Comparison of ENCODE assay signal across 8 mouse cellular contexts in the genomic region with DNA sequence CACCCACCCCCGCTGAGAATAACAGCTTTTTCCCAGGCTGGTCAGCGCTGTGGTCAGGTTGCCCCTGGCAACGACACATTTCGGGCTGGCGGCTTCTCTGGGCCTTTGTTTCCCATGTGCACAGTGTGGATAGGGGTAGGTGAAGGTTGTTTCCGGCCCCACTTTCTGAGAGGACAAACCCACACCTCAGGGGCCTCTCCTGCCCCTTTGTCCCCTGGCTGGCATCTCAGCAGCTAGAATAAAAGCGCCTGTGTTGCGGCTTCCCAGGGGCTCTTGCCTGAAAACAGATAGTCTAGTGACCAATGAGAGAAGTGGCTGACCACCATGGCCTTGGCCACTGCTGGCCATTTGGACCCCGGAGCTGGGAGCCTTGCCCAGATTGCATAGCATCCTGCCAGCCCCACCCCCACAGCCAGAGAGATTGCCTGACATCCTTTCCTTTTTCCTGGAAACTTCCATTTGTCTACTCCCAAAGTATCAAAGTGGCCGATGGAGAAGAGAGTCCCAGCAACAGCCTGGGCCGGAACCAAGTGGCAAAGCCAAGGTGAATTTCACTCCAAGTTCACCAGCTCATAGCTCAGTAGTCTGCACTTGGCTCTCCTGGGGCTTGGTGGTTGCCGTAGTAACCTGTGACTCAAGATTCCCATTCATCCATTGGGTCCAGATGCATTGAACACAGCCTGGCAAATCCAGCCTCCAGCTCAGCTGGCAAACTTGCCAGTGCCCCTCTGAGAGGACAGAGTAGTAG.
DNase-seq lines count a peak whose midpoint lies in the region.

No protein-coding gene starts in this region.

- peak; percentile 51 for DNase-seq in lung, postnatal 10 days
- DNase-seq in lung, adult 18-20 months: no peak
- DNase-seq in cerebellum, postnatal 25 days: peak; percentile 26 to 44
- peak; percentile 19 to 35 for DNase-seq in heart, postnatal 14 days
- DNase-seq in left cerebral cortex, adult 9 months (ENCODE audit: low spot score in 2 of 2): peak; percentile 70
- DNase-seq in neural tube, embryonic 10.5 days (ENCODE audit: extremely low spot score, low spot score): peak; percentile 42
- DNase-seq in adipocyte (ENCODE audit: low spot score): no peak
- no peak for DNase-seq in spleen, postnatal 36 days (ENCODE audit: low spot score in 2 of 2)

- intact Hi-C loops in heart, postnatal 14 days (cut with DNase I): loop anchor here (5.0 kb wide), 1 partner anchor 45 kb away; no protein-coding TSS in a partner anchor

Comparison
In these comparisons a context has a peak if more than half of its experiments do, and no peak if none do; other contexts are left out.
1. DNase-seq: peak in lung, postnatal 10 days (single experiment), cerebellum, postnatal 25 days (2 of 2), heart, postnatal 14 days (2 of 2), left cerebral cortex, adult 9 months (2 of 2) and neural tube, embryonic 10.5 days (single experiment); none in lung, adult 18-20 months (0 of 2), adipocyte (single experiment) and spleen, postnatal 36 days (0 of 2).